Mouse (Mus musculus) Patski (cell line): ENCODE data around the gene Palmd. TPM values are rescaled to one million over a fixed set of nuclear protein-coding genes. Genes with fewer than 3 reads are reported as not detected.

Source experiments
- ATAC-seq: fragments of 100-300 bp; one replicate; pipeline ENCODE4 v1.8.0; 2021
- CTCF ChIA-PET: fragments of 350-600 bp; sonication (Branson Sonifier 250); formaldehyde crosslinking; loops from one replicate; lab custom pipeline; 2022; ENCODE audit warnings: inconsistent platforms; lab: Charles Lee
- POLR2A ChIA-PET: fragments of 350-600 bp; sonication (Branson Sonifier 250); formaldehyde crosslinking; loops from one replicate; lab custom pipeline; 2022; ENCODE audit warnings: antibody characterized with exemption, inconsistent platforms; lab: Charles Lee
- DNase-seq: peaks from one replicate; pipeline ENCODE4 v3.0.0-alpha.2; 2011; ENCODE audit warnings: low read depth, low spot score
- H3K27me3 ChIP-seq: fragments of 371-371 bp; one replicate; pipeline ENCODE4 v1.5.1; 2021
- CTCF ChIP-seq: fragments of 100-300 bp; IDR thresholded peaks from one replicate; pipeline ENCODE4 v1.5.1; 2021
- in situ Hi-C: fragments of 300-500 bp; cut with MboI; formaldehyde crosslinking; loops from 3 replicates; pipeline ENCODE4 v1.11.1; 2018; ENCODE audit warnings: low pct_unique_long_range_greater_than_20kb, mixed read lengths
- polyA plus RNA-seq: library from polyadenylated mRNA; unstranded; gene quantifications from one replicate; pipeline ENCODE4 v1.2.3, GENCODE M21; 2021

Palmd gene
- polyA plus RNA-seq, 1 experiment from 2014 or later: 0.04 TPM

DNA sequence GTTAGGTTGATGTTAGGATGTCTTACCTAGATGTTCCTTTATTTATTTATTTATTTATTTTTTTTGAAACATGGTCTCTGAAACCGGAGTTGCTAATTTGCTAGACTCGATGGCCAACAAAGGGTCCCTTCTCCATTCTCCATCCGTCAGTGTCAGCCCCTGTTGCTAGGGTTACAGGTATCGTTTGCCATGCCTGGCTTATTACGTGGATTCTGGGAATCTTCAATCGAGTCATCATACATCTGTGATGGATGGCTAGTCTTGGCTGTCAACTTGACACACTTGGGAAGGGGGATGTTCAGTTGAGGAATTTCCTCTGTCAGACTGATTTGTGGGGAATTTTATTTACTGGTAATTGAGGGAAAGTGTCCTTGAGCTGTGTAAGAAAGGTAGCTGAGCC lies 26.0 kb downstream of the Palmd start:
- DNase-seq (no peak), ATAC-seq (no peak)
- in situ Hi-C loops: no loop called here
- H3K27me3 ChIP-seq: no peaks in the 10 kb centered on the region
- ChIA-PET POLR2A (no interaction called here), CTCF (no interaction called here)
- TF ChIP-seq CTCF: no peak

DNA sequence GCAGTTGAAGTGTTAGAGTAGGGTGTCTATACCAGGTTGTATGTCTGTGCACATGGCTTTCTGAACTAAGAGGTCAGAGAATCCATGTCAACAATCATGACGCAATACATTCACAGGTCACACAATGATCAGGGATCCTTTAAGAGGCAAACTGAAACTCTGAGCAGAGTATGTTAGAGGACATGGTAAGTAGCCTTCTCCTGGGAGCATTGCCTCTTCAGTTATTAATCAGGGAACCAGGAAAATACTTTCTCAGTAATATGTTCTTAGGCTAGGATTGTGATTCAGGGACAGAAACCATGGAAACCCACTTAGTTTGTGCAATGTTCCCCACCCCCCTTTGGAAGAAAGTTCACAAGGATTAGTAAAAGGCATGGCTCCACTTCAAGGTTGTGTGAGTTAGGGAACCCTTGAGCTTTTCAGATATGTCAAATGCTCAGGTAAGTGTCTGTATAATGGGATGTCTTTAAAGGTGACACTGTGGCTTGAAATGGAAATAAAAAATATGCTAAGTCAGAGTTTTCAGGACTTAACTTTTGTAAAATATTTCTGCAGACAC lies 27.1 kb downstream of the Palmd start:
- ATAC-seq: no peak
- no peaks in the 10 kb centered on the region for H3K27me3 ChIP-seq
- in situ Hi-C loops: no loop called here
- POLR2A ChIA-PET: no interaction called here
- CTCF ChIA-PET: interaction anchor here (1.0 to 1.2 kb wide), 2 partner anchors 10 kb away, joined by 3 read pairs; no protein-coding TSS in a partner anchor
- TF ChIP-seq CTCF: no peak
- DNase-seq: no peak

DNA sequence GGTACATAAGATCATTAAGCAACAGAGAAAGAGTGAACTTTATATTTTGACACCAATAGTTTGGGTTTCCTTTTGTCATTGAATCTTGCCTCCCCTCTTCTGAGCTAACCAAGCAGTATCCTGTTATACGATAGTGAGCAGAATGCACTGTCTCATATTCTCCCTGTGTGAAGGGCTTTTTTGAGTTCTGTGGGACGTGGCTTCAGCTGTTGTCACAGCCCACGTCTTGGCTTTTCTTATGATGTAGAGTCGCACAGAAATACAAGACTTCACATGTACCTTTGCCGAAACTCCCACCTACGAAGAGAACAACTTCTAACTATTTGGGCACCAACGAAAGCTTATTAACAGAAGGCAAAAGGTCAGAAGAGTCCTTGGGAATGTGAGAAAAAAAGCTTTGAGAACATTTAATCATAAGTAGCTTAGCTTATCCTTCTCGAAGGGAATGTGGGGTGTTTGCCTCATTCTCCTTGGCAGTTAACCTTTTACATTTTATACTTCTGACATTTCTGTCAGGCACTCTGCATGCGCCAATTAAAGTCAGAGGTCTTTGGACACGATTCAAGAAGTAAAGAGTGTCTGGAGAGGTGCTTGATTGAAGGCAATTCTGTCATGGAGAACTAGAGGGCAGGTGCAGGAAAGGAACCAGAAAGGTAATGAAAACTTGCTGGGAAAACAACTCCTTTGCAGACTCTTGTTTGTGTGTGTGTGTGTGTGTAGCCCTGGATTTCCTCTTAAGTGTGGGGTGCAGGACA lies 27.8 kb downstream of the Palmd start:
- no peak for DNase-seq
- in situ Hi-C loops: no loop called here
- ChIA-PET CTCF (interaction anchor here (1.2 kb wide), 1 partner anchor 9 kb away, joined by 3 read pairs; no protein-coding TSS in a partner anchor), POLR2A (no interaction called here)
- no peak for ATAC-seq
- TF ChIP-seq CTCF: no peak
- no peaks in the 10 kb centered on the region for H3K27me3 ChIP-seq

DNA sequence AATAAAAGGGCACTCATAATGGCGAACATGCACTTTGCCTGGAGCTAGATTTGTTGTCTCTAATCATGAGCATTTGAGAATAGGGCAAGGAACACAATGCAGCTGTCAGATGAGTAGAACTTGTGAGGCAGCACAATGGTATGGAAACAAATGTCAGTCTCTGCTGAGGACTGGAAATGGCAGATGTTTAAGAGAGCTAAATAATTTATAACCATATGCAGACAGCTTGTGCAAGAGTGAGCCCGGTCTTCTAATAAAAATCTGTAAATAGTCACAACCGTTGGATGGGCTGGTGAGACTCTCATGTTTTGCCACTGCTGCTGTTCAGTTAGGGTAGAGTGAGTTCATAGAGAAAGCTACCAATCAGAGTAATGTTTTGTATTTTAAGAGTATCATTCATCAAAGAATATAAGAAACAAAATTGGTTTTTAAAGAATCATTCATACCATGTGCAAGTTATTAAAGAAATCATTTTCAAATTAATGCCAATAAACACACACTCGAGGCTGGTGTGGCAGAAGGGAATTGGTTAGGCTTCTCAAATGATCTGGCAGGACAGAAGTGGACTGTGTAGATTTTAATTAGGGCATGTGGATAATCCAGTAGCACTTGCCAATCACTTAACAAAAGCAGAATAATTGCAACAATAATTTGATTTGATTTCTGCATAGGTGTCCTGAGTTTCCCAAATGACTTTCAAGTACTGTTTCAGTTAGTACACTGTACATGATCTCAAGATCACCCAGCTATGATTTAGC lies 31.7 kb downstream of the Palmd start:
- no peaks in the 10 kb centered on the region for H3K27me3 ChIP-seq
- no peak for TF ChIP-seq CTCF
- ATAC-seq (no peak), DNase-seq (no peak)
- in situ Hi-C loops: no loop called here
- ChIA-PET POLR2A (no interaction called here), CTCF (interaction anchor here (0.9 to 2.9 kb wide), 8 partner anchors 9 to 89 kb away, joined by 3 to 15 read pairs (median 4); no protein-coding TSS in a partner anchor)

DNA sequence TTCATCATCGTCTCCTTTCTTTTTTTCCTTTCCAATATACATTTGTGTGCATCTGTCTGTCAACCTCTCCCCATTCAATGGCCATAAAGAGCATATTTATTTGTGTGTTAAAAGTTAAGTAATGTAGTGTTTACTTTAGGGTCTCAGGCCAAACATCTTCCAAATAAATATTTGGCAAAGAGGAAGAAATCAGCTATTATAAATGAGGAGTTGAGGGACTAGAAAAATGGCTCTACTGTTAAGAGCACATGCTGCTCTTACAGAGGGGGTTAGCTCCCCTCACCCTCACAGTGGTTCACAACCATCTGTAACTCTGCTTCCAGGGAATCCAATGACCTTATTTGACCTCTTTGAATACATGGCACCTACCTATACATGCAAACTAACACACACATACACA lies 35.6 kb downstream of the Palmd start:
- TF ChIP-seq CTCF: no peak
- ChIA-PET CTCF (interaction anchor here (1.0 to 1.7 kb wide), 3 partner anchors 11 to 22 kb away, joined by 3 to 5 read pairs (median 3); no protein-coding TSS in a partner anchor), POLR2A (no interaction called here)
- H3K27me3 ChIP-seq: no peaks in the 10 kb centered on the region
- in situ Hi-C loops: no loop called here
- no peak for ATAC-seq
- no peak for DNase-seq

DNA sequence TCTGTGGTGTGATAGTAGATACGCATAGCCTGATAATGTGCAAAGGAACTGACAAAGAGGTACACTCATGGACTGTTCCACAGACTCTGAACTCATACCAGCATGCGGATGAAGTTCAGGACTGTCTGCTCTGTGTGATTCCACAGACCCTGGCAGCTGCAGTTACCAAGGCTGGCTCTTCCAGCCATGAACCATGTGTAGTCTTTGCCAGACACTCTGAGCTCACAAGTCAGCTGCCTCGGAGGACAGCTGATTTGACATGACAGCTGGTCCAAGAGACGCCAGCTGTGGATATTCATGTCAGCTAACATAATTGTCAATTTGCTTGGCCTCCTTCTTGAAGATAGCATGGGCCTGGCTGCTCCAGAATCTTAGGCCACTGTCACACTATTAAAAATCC lies 39.8 kb downstream of the Palmd start:
- ChIA-PET POLR2A (no interaction called here), CTCF (interaction anchor here (1.2 to 1.3 kb wide), 3 partner anchors 9 to 48 kb away, joined by 3 to 5 read pairs (median 4); no protein-coding TSS in a partner anchor)
- in situ Hi-C loops: no loop called here
- DNase-seq: no peak
- ATAC-seq: no peak
- TF ChIP-seq CTCF: no peak
- H3K27me3 ChIP-seq: no peaks in the 10 kb centered on the region

DNA sequence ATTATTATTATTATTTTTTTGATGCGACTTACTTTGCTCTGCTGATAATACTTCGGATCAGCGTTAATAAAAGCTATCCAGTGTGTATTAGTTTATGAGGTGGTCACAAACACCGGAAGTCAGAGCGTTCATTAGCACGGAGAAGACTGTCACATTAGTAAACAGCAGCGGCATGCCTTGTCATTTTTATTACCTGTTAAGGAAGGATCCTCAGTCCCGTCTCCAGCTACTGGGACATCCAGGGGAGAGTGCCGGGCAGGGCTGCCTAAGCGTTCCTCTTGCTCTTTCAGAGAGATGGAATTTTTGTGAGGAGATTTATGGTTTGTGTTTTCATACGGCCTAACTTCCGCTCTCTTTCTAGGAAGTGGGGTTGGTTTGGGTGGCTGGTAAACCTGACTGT lies 45.7 kb downstream of the Palmd start:
- in situ Hi-C loops: no loop called here
- POLR2A ChIA-PET: no interaction called here
- no peak for ATAC-seq
- no peaks in the 10 kb centered on the region for H3K27me3 ChIP-seq
- TF ChIP-seq CTCF: no peak
- CTCF ChIA-PET: interaction anchor here (1.3 to 2.8 kb wide), 3 partner anchors 11 to 14 kb away, joined by 3 to 11 read pairs (median 5); no protein-coding TSS in a partner anchor
- no peak for DNase-seq

DNA sequence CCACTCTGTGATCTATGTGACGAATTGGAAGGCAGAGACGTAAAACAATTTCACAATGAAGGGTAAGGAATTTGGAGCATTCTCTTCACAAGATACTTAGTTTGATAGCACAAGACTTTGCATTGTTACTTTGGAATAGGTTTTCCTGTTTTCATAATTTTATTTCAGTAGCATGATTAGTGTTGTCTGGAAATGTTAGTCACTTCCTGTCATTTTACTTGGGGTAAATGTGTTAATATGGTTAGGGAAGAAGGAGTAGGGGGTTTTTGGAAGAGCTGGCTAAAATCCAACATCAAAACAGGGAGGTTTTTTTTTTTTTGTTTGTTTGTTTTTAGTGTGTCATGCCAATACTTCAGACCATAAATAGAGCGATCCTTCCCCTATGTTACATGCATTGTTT lies 47.3 kb downstream of the Palmd start:
- TF ChIP-seq CTCF: no peak
- no peaks in the 10 kb centered on the region for H3K27me3 ChIP-seq
- ChIA-PET POLR2A (interaction anchor here (0.6 kb wide), 1 partner anchor 29 kb away, joined by 3 read pairs; no protein-coding TSS in a partner anchor), CTCF (interaction anchor here (1.2 to 2.8 kb wide), 2 partner anchors 10 to 23 kb away, joined by 4 to 11 read pairs; no protein-coding TSS in a partner anchor)
- ATAC-seq: no peak
- no peak for DNase-seq
- in situ Hi-C loops: no loop called here

DNA sequence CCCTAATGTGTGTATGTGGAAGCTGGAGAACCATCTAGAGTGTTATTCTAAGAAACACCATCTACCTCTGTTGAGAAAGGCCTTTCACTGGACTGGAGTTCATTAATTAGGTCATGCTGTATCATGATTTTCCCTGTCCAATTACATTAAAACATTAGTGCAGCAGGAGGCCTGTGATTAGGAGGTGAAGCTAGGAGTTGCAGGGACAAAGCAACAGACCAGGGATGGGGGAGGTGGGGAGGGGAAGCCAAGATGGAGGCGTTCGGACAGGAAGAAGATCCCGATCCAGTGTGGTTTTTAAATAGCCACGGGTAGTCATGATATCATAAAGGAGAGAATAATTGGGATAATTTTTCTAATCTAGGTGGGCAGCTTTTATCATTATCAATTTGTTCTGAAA lies 51.8 kb downstream of the Palmd start:
- ChIA-PET POLR2A (no interaction called here), CTCF (interaction anchor here (1.4 kb wide), 1 partner anchor 8 kb away, joined by 3 read pairs; no protein-coding TSS in a partner anchor)
- TF ChIP-seq CTCF: no peak
- in situ Hi-C loops: no loop called here
- no peak for DNase-seq
- H3K27me3 ChIP-seq: no peaks in the 10 kb centered on the region
- ATAC-seq: no peak

DNA sequence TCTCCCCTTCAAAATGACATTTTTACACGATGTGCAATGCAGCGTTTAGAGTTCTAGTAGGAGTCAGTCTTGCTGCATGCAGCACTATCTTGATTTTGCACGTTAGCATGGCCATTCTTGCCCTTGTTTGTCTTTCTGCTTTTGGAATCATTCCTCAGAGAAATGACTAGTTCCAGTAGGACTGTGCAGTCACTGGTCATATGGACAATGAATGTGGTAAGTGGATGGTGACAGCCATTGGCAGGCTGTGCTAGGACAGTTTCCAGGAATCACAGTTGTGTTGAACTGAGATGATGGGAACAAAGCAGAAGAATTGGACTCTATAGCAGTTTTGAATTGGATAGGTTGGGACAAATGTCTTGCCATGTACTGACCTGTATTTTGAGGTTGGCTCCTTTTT lies 53.9 kb downstream of the Palmd start:
- CTCF ChIA-PET: no interaction called here
- in situ Hi-C loops: no loop called here
- TF ChIP-seq CTCF: no peak
- ATAC-seq (no peak), DNase-seq (no peak)
- H3K27me3 ChIP-seq: no peaks in the 10 kb centered on the region
- POLR2A ChIA-PET: no interaction called here
